Mouse (Mus musculus) mouse embryonic stem cell (cell line): ENCODE results near the gene Tmcc1.

Experiments
- in situ Hi-C, 2 experiments: fragments of 300-500 bp; cut with MboI; formaldehyde crosslinking; loops; 1 replicate in 1 of 2; 3 replicates in 1 of 2; pipeline ENCODE4 v1.14.3; 2019 to 2020; ENCODE audit warnings: low sequenced_read_pairs in 2 of 2, low pct_unique_long_range_greater_than_20kb in 1 of 2, mixed read lengths in 1 of 2; ENCODE audit not compliant: unreplicated experiment in 1 of 2

Gene Tmcc1

GRCm38 (mm10) chr6:115971273-115972060, 221.8 kb downstream of the Tmcc1 start:
- in situ Hi-C loops = no loop called here

GRCm38 (mm10) chr6:115969952-115970351, 223.3 kb downstream of the Tmcc1 start:
- in situ Hi-C loops = no loop called here

- in situ Hi-C loops = no loop called here
These were observed 224.2 kb downstream of the Tmcc1 start for GRCm38 (mm10) chr6:115969103-115969502.

- in situ Hi-C loops = no loop called here
These were observed 224.6 kb downstream of the Tmcc1 start for GRCm38 (mm10) chr6:115968700-115969099.
